Mouse (Mus musculus): ENCODE data around the gene Efhd1. TPM values are rescaled to one million over a fixed set of nuclear protein-coding genes. Genes with fewer than 3 reads are reported as not detected.

Efhd1 gene
- polyA plus RNA-seq, 1 experiment from 2014 or later = 42.5 TPM

- ATAC-seq (replicated peaks; ENCODE audit: low FRiP score, low read depth) = no peak
- no peak for DNase-seq (ENCODE audit: low spot score)
- Histone ChIP-seq H3K4me1 (replicated peaks; ENCODE audit: insufficient read depth, low read length) (0 out of 2 replicates have a peak, but pooled peaks cover 3% of the 10 kb centered on the region), H3K36me3 (ENCODE audit: insufficient read depth, low read length) (no peaks in the 10 kb centered on the region), H3K9ac (ENCODE audit: low read depth, low read length) (no peak overlapping the region), H3K4me2 (ENCODE audit: low read length) (no peak overlapping the region), H3K27me3 (ENCODE audit: insufficient read depth, low read length) (no peaks in the 10 kb centered on the region), H3K4me3 (replicated peaks; ENCODE audit: low read depth, low read length) (no peak overlapping the region), H3K27ac (no peak overlapping the region), H3K9me3 (replicated peaks; ENCODE audit: low read length) (no peaks in the 10 kb centered on the region)
- WGBS = 67% methylated on average over 6 of the region's 6 CpGs
- TF ChIP-seq CTCF (IDR thresholded peaks at IDR 0.05; ENCODE audit: low read depth) = no peak
Measured at GRCm38 (mm10) chr1:87282413-87282788, 18.2 kb downstream of the Efhd1 start.

- 79% methylated on average over 10 of the region's 10 CpGs for WGBS
- no peak overlapping the region for H3K4me3 ChIP-seq (replicated peaks; ENCODE audit: low read depth, low read length)
- no peak for DNase-seq (ENCODE audit: low spot score)
- no peak overlapping the region for H3K9ac ChIP-seq (ENCODE audit: low read depth, low read length)
- no peak for TF ChIP-seq CTCF (IDR thresholded peaks at IDR 0.05; ENCODE audit: low read depth)
- 0 out of 2 replicates have a peak, but pooled peaks cover 3% of the 10 kb centered on the region for H3K4me1 ChIP-seq (replicated peaks; ENCODE audit: insufficient read depth, low read length)
- no peaks in the 10 kb centered on the region for H3K36me3 ChIP-seq (ENCODE audit: insufficient read depth, low read length)
- no peak overlapping the region for H3K4me2 ChIP-seq (ENCODE audit: low read length)
- no peaks in the 10 kb centered on the region for H3K27me3 ChIP-seq (ENCODE audit: insufficient read depth, low read length)
- ATAC-seq (replicated peaks; ENCODE audit: low FRiP score, low read depth) = no peak
- no peak overlapping the region for H3K27ac ChIP-seq
- no peaks in the 10 kb centered on the region for H3K9me3 ChIP-seq (replicated peaks; ENCODE audit: low read length)
Measured at GRCm38 (mm10) chr1:87283410-87283960, 19.3 kb downstream of the Efhd1 start.

- no peak for TF ChIP-seq CTCF (IDR thresholded peaks at IDR 0.05; ENCODE audit: low read depth)
- no peak overlapping the region for H3K27ac ChIP-seq
- H3K4me2 ChIP-seq (ENCODE audit: low read length) = no peak overlapping the region
- no peaks in the 10 kb centered on the region for H3K36me3 ChIP-seq (ENCODE audit: insufficient read depth, low read length)
- DNase-seq (ENCODE audit: low spot score) (no peak), ATAC-seq (replicated peaks; ENCODE audit: low FRiP score, low read depth) (no peak)
- H3K9ac ChIP-seq (ENCODE audit: low read depth, low read length) = no peak overlapping the region
- WGBS = 87% methylated on average over 2 of the region's 2 CpGs
- H3K27me3 ChIP-seq (ENCODE audit: insufficient read depth, low read length) = no peaks in the 10 kb centered on the region
- no peaks in the 10 kb centered on the region for H3K9me3 ChIP-seq (replicated peaks; ENCODE audit: low read length)
- no peaks in the 10 kb centered on the region for H3K4me1 ChIP-seq (replicated peaks; ENCODE audit: insufficient read depth, low read length)
- H3K4me3 ChIP-seq (replicated peaks; ENCODE audit: low read depth, low read length) = no peak overlapping the region
Measured at GRCm38 (mm10) chr1:87287105-87287504, 22.9 kb downstream of the Efhd1 start.

GRCm38 (mm10) chr1:87291416-87291815 lies 27.3 kb downstream of the Efhd1 start:
- no peak for ATAC-seq (replicated peaks; ENCODE audit: low FRiP score, low read depth)
- WGBS = 71% methylated on average over 8 of the region's 8 CpGs

GRCm38 (mm10) chr1:87292420-87293190 lies 28.4 kb downstream of the Efhd1 start:
- peak; percentile 76 for ATAC-seq (replicated peaks; ENCODE audit: low FRiP score, low read depth)
- 41% methylated on average over 14 of the region's 15 CpGs for WGBS

More at GRCm38 (mm10) chr1:87291416-87291815, 27.3 kb downstream of the Efhd1 start:
- Histone ChIP-seq H3K4me3 (replicated peaks; ENCODE audit: low read depth, low read length) (no peak overlapping the region), H3K27me3 (ENCODE audit: insufficient read depth, low read length) (no peaks in the 10 kb centered on the region), H3K9me3 (replicated peaks; ENCODE audit: low read length) (no peaks in the 10 kb centered on the region), H3K36me3 (ENCODE audit: insufficient read depth, low read length) (no peaks in the 10 kb centered on the region), H3K4me1 (replicated peaks; ENCODE audit: insufficient read depth, low read length) (peaks cover 6% of the 10 kb centered on the region; the same call in 1 of the 2 replicates), H3K27ac (no peak overlapping the region), H3K4me2 (ENCODE audit: low read length) (no peak overlapping the region), H3K9ac (ENCODE audit: low read depth, low read length) (no peak overlapping the region)
- DNase-seq (ENCODE audit: low spot score) = no peak
- TF ChIP-seq CTCF (IDR thresholded peaks at IDR 0.05; ENCODE audit: low read depth) = no peak

GRCm38 (mm10) chr1:87294063-87294710 lies 30.0 kb downstream of the Efhd1 start:
- DNase-seq (ENCODE audit: low spot score) (peak; percentile 42), ATAC-seq (replicated peaks; ENCODE audit: low FRiP score, low read depth) (peak; percentile 76)
- no peak for TF ChIP-seq CTCF (IDR thresholded peaks at IDR 0.05; ENCODE audit: low read depth)
- no peak overlapping the region for H3K4me3 ChIP-seq (replicated peaks; ENCODE audit: low read depth, low read length)
- H3K9me3 ChIP-seq (replicated peaks; ENCODE audit: low read length) = no peaks in the 10 kb centered on the region
- peak overlapping the region; percentile 23; the same call in 1 of the 2 replicates for H3K4me2 ChIP-seq (ENCODE audit: low read length)
- 46% methylated on average over 4 of the region's 4 CpGs for WGBS
- H3K27me3 ChIP-seq (ENCODE audit: insufficient read depth, low read length) = no peaks in the 10 kb centered on the region
- H3K9ac ChIP-seq (ENCODE audit: low read depth, low read length) = no peak overlapping the region
- peaks cover 6% of the 10 kb centered on the region; the same call in 1 of the 2 replicates for H3K4me1 ChIP-seq (replicated peaks; ENCODE audit: insufficient read depth, low read length)
- H3K27ac ChIP-seq = peak overlapping the region; percentile 90
- H3K36me3 ChIP-seq (ENCODE audit: insufficient read depth, low read length) = no peaks in the 10 kb centered on the region

More at GRCm38 (mm10) chr1:87292420-87293190, 28.4 kb downstream of the Efhd1 start:
- H3K27me3 ChIP-seq (ENCODE audit: insufficient read depth, low read length) = no peaks in the 10 kb centered on the region
- peak; percentile 90 for DNase-seq (ENCODE audit: low spot score)
- no peak overlapping the region for H3K4me2 ChIP-seq (ENCODE audit: low read length)
- H3K4me3 ChIP-seq (replicated peaks; ENCODE audit: low read depth, low read length) = no peak overlapping the region
- peaks cover 6% of the 10 kb centered on the region; the same call in 1 of the 2 replicates for H3K4me1 ChIP-seq (replicated peaks; ENCODE audit: insufficient read depth, low read length)
- H3K9me3 ChIP-seq (replicated peaks; ENCODE audit: low read length) = no peaks in the 10 kb centered on the region
- H3K9ac ChIP-seq (ENCODE audit: low read depth, low read length) = no peak overlapping the region
- TF ChIP-seq CTCF (IDR thresholded peaks at IDR 0.05; ENCODE audit: low read depth) = peak; percentile 81
- H3K36me3 ChIP-seq (ENCODE audit: insufficient read depth, low read length) = no peaks in the 10 kb centered on the region
- peak overlapping the region; percentile 62 for H3K27ac ChIP-seq
